Mouse (Mus musculus) ovary, postnatal 10 days (tissue): ENCODE data around the gene B230118H07Rik.

Source experiments
- DNase-seq: peaks from one replicate; pipeline ENCODE4 v3.0.0; 2022; ENCODE audit warnings: low spot score

B230118H07Rik gene

GRCm38 (mm10) chr2:101525091-101525490, 124.2 kb downstream of the B230118H07Rik start:
- no peak for DNase-seq

- no peak for DNase-seq
These were observed 128.8 kb downstream of the B230118H07Rik start for GRCm38 (mm10) chr2:101520503-101520902.

GRCm38 (mm10) chr2:101519928-101520327, 129.4 kb downstream of the B230118H07Rik start:
- DNase-seq: no peak
